Mouse (Mus musculus): ENCODE measurements at regions not wholly inside any gene's neighbourhood (a gene's known extent, or its start where the extent isn't known, plus 50 kb on each side); places are given as distances from the start of the nearest gene placed in this dataset.
"Not testable (repeated sequence)": the region's sequence is repeated elsewhere in the genome, so short reads cannot be mapped to it uniquely, and the experiment has no call there.

DNA sequence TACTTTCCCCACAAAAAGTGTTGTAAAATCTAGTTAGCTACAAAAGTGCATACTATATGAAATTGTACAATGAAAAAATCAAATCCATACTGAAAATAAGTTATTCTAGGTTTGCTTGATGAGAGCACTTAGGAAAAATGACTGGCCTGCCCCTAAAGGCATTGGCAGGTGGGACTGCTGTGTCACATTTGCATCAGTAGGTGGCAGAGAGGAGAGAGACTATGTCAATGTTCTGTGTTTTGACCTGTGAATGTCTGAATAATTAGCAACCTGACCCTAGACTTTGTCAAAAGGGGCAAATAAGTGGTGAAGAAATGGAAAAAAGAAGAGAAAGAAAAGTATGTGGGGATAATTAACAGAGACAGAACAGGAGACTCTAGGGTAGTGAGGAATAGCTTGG, 997.0 kb upstream of the Tacstd2 start:
- DNase-seq (ENCODE audit: low read depth), result no peak
- no peak for TF ChIP-seq CTCF (IDR thresholded peaks at IDR 0.05; ENCODE audit: borderline replicate concordance, extremely low read depth, insufficient read depth, insufficient read length)
- TF ChIP-seq POLR2A (IDR thresholded peaks at IDR 0.05; ENCODE audit: borderline replicate concordance, extremely low read depth, insufficient read depth, insufficient read length, poor library complexity, severe bottlenecking), result no peak

DNA sequence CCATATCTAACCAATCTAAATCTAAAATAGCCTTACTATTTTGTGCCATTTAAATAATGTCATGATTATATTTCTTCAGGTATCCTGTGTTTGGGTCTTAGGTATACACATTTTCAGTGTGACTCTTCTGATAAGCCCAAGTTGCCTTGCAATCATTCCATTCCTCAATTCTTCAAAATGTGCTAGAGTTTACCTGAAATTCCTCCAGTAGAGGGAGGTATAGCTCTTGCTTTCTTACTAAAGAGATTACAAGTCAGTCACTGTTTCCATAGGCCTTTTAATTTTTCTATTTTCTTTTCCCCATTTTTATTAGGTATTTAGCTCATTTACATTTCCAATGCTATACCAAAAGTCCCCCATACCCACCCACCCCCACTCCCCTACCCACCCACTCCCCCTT, 968.3 kb upstream of the Tacstd2 start:
- DNase-seq (ENCODE audit: low read depth), result no peak
- TF ChIP-seq CTCF (IDR thresholded peaks at IDR 0.05; ENCODE audit: borderline replicate concordance, extremely low read depth, insufficient read depth, insufficient read length), result no peak
- no peak for TF ChIP-seq POLR2A (IDR thresholded peaks at IDR 0.05; ENCODE audit: borderline replicate concordance, extremely low read depth, insufficient read depth, insufficient read length, poor library complexity, severe bottlenecking)

GRCm38 (mm10) chr6:68481137-68481536, 945.5 kb upstream of the Tacstd2 start:
- DNase-seq (ENCODE audit: low read depth), result no peak

GRCm38 (mm10) chr6:68474872-68475271, 939.3 kb upstream of the Tacstd2 start:
- peak; percentile 59 for DNase-seq (ENCODE audit: low read depth)

More at GRCm38 (mm10) chr6:68481137-68481536, 945.5 kb upstream of the Tacstd2 start:
- TF ChIP-seq CTCF (IDR thresholded peaks at IDR 0.05; ENCODE audit: borderline replicate concordance, extremely low read depth, insufficient read depth, insufficient read length) (no peak), POLR2A (IDR thresholded peaks at IDR 0.05; ENCODE audit: borderline replicate concordance, extremely low read depth, insufficient read depth, insufficient read length, poor library complexity, severe bottlenecking) (no peak)

GRCm38 (mm10) chr6:68453061-68453803, 917.6 kb upstream of the Tacstd2 start:
- not testable (repeated sequence) for DNase-seq (ENCODE audit: low read depth)

More at GRCm38 (mm10) chr6:68474872-68475271, 939.3 kb upstream of the Tacstd2 start:
- TF ChIP-seq CTCF (IDR thresholded peaks at IDR 0.05; ENCODE audit: borderline replicate concordance, extremely low read depth, insufficient read depth, insufficient read length) (no peak), POLR2A (IDR thresholded peaks at IDR 0.05; ENCODE audit: borderline replicate concordance, extremely low read depth, insufficient read depth, insufficient read length, poor library complexity, severe bottlenecking) (no peak)

GRCm38 (mm10) chr6:68449042-68449832, 913.6 kb upstream of the Tacstd2 start:
- no peak for TF ChIP-seq CTCF (IDR thresholded peaks at IDR 0.05; ENCODE audit: borderline replicate concordance, extremely low read depth, insufficient read depth, insufficient read length)
- TF ChIP-seq POLR2A (IDR thresholded peaks at IDR 0.05; ENCODE audit: borderline replicate concordance, extremely low read depth, insufficient read depth, insufficient read length, poor library complexity, severe bottlenecking), result no peak
- DNase-seq (ENCODE audit: low read depth), result peak; percentile 8

GRCm38 (mm10) chr6:68445782-68446181, 910.2 kb upstream of the Tacstd2 start:
- TF ChIP-seq CTCF (IDR thresholded peaks at IDR 0.05; ENCODE audit: borderline replicate concordance, extremely low read depth, insufficient read depth, insufficient read length), result no peak
- TF ChIP-seq POLR2A (IDR thresholded peaks at IDR 0.05; ENCODE audit: borderline replicate concordance, extremely low read depth, insufficient read depth, insufficient read length, poor library complexity, severe bottlenecking), result no peak
- no peak for DNase-seq (ENCODE audit: low read depth)

GRCm38 (mm10) chr6:68437184-68437583, 901.6 kb upstream of the Tacstd2 start:
- TF ChIP-seq CTCF (IDR thresholded peaks at IDR 0.05; ENCODE audit: borderline replicate concordance, extremely low read depth, insufficient read depth, insufficient read length), result no peak
- no peak for TF ChIP-seq POLR2A (IDR thresholded peaks at IDR 0.05; ENCODE audit: borderline replicate concordance, extremely low read depth, insufficient read depth, insufficient read length, poor library complexity, severe bottlenecking)
- no peak for DNase-seq (ENCODE audit: low read depth)
